Mouse (Mus musculus) hindbrain, embryonic 10.5 days (tissue): ENCODE results near the gene Trim3. TPM values are rescaled to one million over a fixed set of nuclear protein-coding genes. Genes with fewer than 3 reads are reported as not detected.

Experiments
- DNase-seq: peaks from one replicate; pipeline ENCODE4 v3.0.0-alpha.2; 2017; ENCODE audit warnings: low spot score
- H3K27ac ChIP-seq: fragments of 300-500 bp; sonication (generic); 2 replicates; pipeline ENCODE4 v1.5.1; 2016; ENCODE audit warnings: mild to moderate bottlenecking, moderate library complexity
- H3K27me3 ChIP-seq: fragments of 300-500 bp; sonication (generic); 2 replicates; pipeline ENCODE4 v1.6.1; 2016; ENCODE audit warnings: mild to moderate bottlenecking; ENCODE audit not compliant: poor library complexity, insufficient read depth, severe bottlenecking
- H3K36me3 ChIP-seq: fragments of 300-500 bp; sonication (generic); 2 replicates; pipeline ENCODE4 v1.6.1; 2016; ENCODE audit warnings: mild to moderate bottlenecking, moderate library complexity
- H3K4me1 ChIP-seq: fragments of 300-500 bp; sonication (generic); replicated peaks from 2 replicates; pipeline ENCODE4 v1.6.1; 2016; ENCODE audit warnings: mild to moderate bottlenecking
- H3K4me3 ChIP-seq: fragments of 300-500 bp; sonication (generic); 2 replicates; pipeline ENCODE4 v1.5.1; 2016; ENCODE audit warnings: mild to moderate bottlenecking, moderate library complexity
- H3K9me3 ChIP-seq: fragments of 300-500 bp; sonication (generic); 2 replicates; pipeline ENCODE4 v1.6.1; 2016; ENCODE audit warnings: mild to moderate bottlenecking, moderate library complexity
- WGBS: fragments of 180-500 bp; shearing (Covaris S2); methylation state at CpG from one replicate; pipeline ENCODE4 v1.1.7; 2016; 5-methylcytosine and 5-hydroxymethylcytosine counted together
- polyA plus RNA-seq: library from polyadenylated mRNA; unstranded; fragments of >200 nt; fragmentation: Nextera tagmentation; extraction: Ambion mirVana; gene quantifications from 2 replicates; pipeline ENCODE4 v1.2.1, GENCODE M21; 2016

The Trim3 gene
- polyA plus RNA-seq, 1 experiment from 2014 or later: 40.9 TPM

GRCm38 (mm10) chr7:105588325-105588912 lies 45.0 kb downstream of the Trim3 start:
- Histone ChIP-seq H3K9me3 (no peaks in the 10 kb centered on the region), H3K27me3 (no peaks in the 10 kb centered on the region), H3K4me3 (no peak overlapping the region), H3K36me3 (no peaks in the 10 kb centered on the region), H3K4me1 (no peaks in the 10 kb centered on the region), H3K27ac (no peak overlapping the region)
- no peak for DNase-seq
- 76% methylated on average over 9 of the region's 9 CpGs for WGBS

GRCm38 (mm10) chr7:105581959-105582358 lies 51.4 kb downstream of the Trim3 start:
- H3K36me3 ChIP-seq: 0 out of 2 replicates have a peak, but pooled peaks cover 2% of the 10 kb centered on the region
- no peaks in the 10 kb centered on the region for H3K9me3 ChIP-seq
- peaks cover 27% of the 10 kb centered on the region for H3K4me1 ChIP-seq
- DNase-seq: no peak
- H3K27ac ChIP-seq: peak overlapping the region; percentile 96
- WGBS: 66% methylated on average over 2 of the region's 2 CpGs
- H3K27me3 ChIP-seq: no peaks in the 10 kb centered on the region
- peak overlapping the region; percentile 84 for H3K4me3 ChIP-seq

- peak; percentile 86 for DNase-seq
- Histone ChIP-seq H3K4me1 (peaks cover 27% of the 10 kb centered on the region), H3K27ac (peak within 1 kb of the TSS; percentile 96), H3K27me3 (no peaks in the 10 kb centered on the region), H3K4me3 (peak within 1 kb of the TSS; percentile 84), H3K36me3 (0 out of 2 replicates have a peak, but pooled peaks cover 6% of the 10 kb centered on the region), H3K9me3 (no peaks in the 10 kb centered on the region)
- WGBS: under 1% methylated on average over 54 of the region's 54 CpGs
These were observed 52.2 kb downstream of the Trim3 start, which contains the start of gene Apbb1 for GRCm38 (mm10) chr7:105581094-105581703. Apbb1 (minus strand) TSS chr7:105581653.

- no peaks in the 10 kb centered on the region for H3K9me3 ChIP-seq
- under 1% methylated on average over 21 of the region's 22 CpGs for WGBS
- H3K27ac ChIP-seq: peak overlapping the region; percentile 96
- H3K27me3 ChIP-seq: no peaks in the 10 kb centered on the region
- peak overlapping the region; percentile 84 for H3K4me3 ChIP-seq
- H3K4me1 ChIP-seq: peaks cover 27% of the 10 kb centered on the region
- DNase-seq: peak; percentile 69
- H3K36me3 ChIP-seq: 0 out of 2 replicates have a peak, but pooled peaks cover 6% of the 10 kb centered on the region
These were observed 52.7 kb downstream of the Trim3 start for GRCm38 (mm10) chr7:105580627-105581089.

GRCm38 (mm10) chr7:105578481-105578880 lies 54.9 kb downstream of the Trim3 start:
- peaks cover 27% of the 10 kb centered on the region for H3K4me1 ChIP-seq
- no peak overlapping the region for H3K27ac ChIP-seq
- 85% methylated on average over 2 of the region's 2 CpGs for WGBS
- H3K9me3 ChIP-seq: no peaks in the 10 kb centered on the region
- peaks cover 21% of the 10 kb centered on the region for H3K36me3 ChIP-seq
- H3K27me3 ChIP-seq: no peaks in the 10 kb centered on the region
- no peak for DNase-seq
- H3K4me3 ChIP-seq: no peak overlapping the region

GRCm38 (mm10) chr7:105577377-105577871 lies 55.9 kb downstream of the Trim3 start:
- Histone ChIP-seq H3K27ac (no peak overlapping the region), H3K4me1 (peaks cover 27% of the 10 kb centered on the region), H3K4me3 (no peak overlapping the region), H3K9me3 (no peaks in the 10 kb centered on the region), H3K36me3 (peaks cover 31% of the 10 kb centered on the region), H3K27me3 (no peaks in the 10 kb centered on the region)
- WGBS: 95% methylated on average over 6 of the region's 6 CpGs
- DNase-seq: no peak

- H3K9me3 ChIP-seq: no peaks in the 10 kb centered on the region
- no peak for DNase-seq
- H3K27ac ChIP-seq: no peak overlapping the region
- no peak overlapping the region for H3K4me3 ChIP-seq
- peaks cover 19% of the 10 kb centered on the region for H3K4me1 ChIP-seq
- WGBS: 82% methylated on average over 3 of the region's 3 CpGs
- H3K27me3 ChIP-seq: no peaks in the 10 kb centered on the region
- peaks cover 33% of the 10 kb centered on the region for H3K36me3 ChIP-seq
These were observed 57.1 kb downstream of the Trim3 start for GRCm38 (mm10) chr7:105576166-105576748.

GRCm38 (mm10) chr7:105574537-105574936 lies 58.8 kb downstream of the Trim3 start:
- 86% methylated on average over 4 of the region's 4 CpGs for WGBS

GRCm38 (mm10) chr7:105572949-105573348 lies 60.4 kb downstream of the Trim3 start:
- WGBS: 92% methylated on average over 8 of the region's 8 CpGs
- Histone ChIP-seq H3K27me3 (no peaks in the 10 kb centered on the region), H3K9me3 (no peaks in the 10 kb centered on the region), H3K27ac (no peak overlapping the region), H3K4me1 (peaks cover 28% of the 10 kb centered on the region), H3K4me3 (no peak overlapping the region), H3K36me3 (peaks cover 36% of the 10 kb centered on the region)
- no peak for DNase-seq

More at GRCm38 (mm10) chr7:105574537-105574936, 58.8 kb downstream of the Trim3 start:
- no peak overlapping the region for H3K27ac ChIP-seq
- H3K36me3 ChIP-seq: peaks cover 36% of the 10 kb centered on the region
- H3K27me3 ChIP-seq: no peaks in the 10 kb centered on the region
- DNase-seq: no peak
- no peaks in the 10 kb centered on the region for H3K9me3 ChIP-seq
- no peak overlapping the region for H3K4me3 ChIP-seq
- peaks cover 22% of the 10 kb centered on the region for H3K4me1 ChIP-seq

GRCm38 (mm10) chr7:105570756-105571155 lies 62.6 kb downstream of the Trim3 start:
- 80% methylated on average over 4 of the region's 4 CpGs for WGBS
- Histone ChIP-seq H3K27ac (peak overlapping the region; percentile 81; the same call in 1 of the 2 replicates), H3K4me1 (peaks cover 28% of the 10 kb centered on the region), H3K27me3 (no peaks in the 10 kb centered on the region), H3K36me3 (peaks cover 52% of the 10 kb centered on the region), H3K4me3 (no peak overlapping the region), H3K9me3 (no peaks in the 10 kb centered on the region)
- DNase-seq: no peak

GRCm38 (mm10) chr7:105569512-105570496 lies 63.6 kb downstream of the Trim3 start:
- no peaks in the 10 kb centered on the region for H3K27me3 ChIP-seq
- no peaks in the 10 kb centered on the region for H3K9me3 ChIP-seq
- peaks cover 60% of the 10 kb centered on the region for H3K36me3 ChIP-seq
- peak; percentile 15 for DNase-seq
- 29% methylated on average over 12 of the region's 12 CpGs for WGBS
- H3K27ac ChIP-seq: peak overlapping the region; percentile 81
- H3K4me3 ChIP-seq: peak overlapping the region; percentile 23
- H3K4me1 ChIP-seq: peaks cover 28% of the 10 kb centered on the region

GRCm38 (mm10) chr7:105568988-105569471 lies 64.3 kb downstream of the Trim3 start:
- no peaks in the 10 kb centered on the region for H3K27me3 ChIP-seq
- peaks cover 60% of the 10 kb centered on the region for H3K36me3 ChIP-seq
- DNase-seq: peak; percentile 53
- WGBS: 5% methylated on average over 6 of the region's 6 CpGs
- no peaks in the 10 kb centered on the region for H3K9me3 ChIP-seq
- peaks cover 28% of the 10 kb centered on the region for H3K4me1 ChIP-seq
- peak overlapping the region; percentile 81 for H3K27ac ChIP-seq
- peak overlapping the region; percentile 23 for H3K4me3 ChIP-seq
